Mouse (Mus musculus) intestine, embryonic 16.5 days (tissue): ENCODE measurements around the gene Pkp2. TPM values are rescaled to one million over a fixed set of nuclear protein-coding genes. Genes with fewer than 3 reads are reported as not detected.
A peak's percentile ranks its signal among the peaks of the same experiment; 100 is the strongest.
"Not testable (repeated sequence)": the region's sequence is repeated elsewhere in the genome, so short reads cannot be mapped to it uniquely, and the experiment has no call there.

Experiments used
- ATAC-seq: fragments of 200-750 bp; cut with Nextera tagmentation; 2 replicates; pipeline ENCODE4 v1.8.0; 2017; ENCODE audit warnings: moderate TSS enrichment, moderate library complexity
- H3K27ac ChIP-seq: fragments of 300-500 bp; sonication (generic); 2 replicates; pipeline ENCODE4 v1.5.1; 2014; ENCODE audit warnings: mild to moderate bottlenecking, low read length
- H3K27me3 ChIP-seq: fragments of 300-500 bp; sonication (generic); replicated peaks from 2 replicates; pipeline ENCODE4 v1.6.1; 2014; ENCODE audit warnings: low read length, control low read depth, mixed read lengths; ENCODE audit not compliant: control insufficient read depth, insufficient read depth
- H3K36me3 ChIP-seq: fragments of 300-500 bp; sonication (generic); 2 replicates; pipeline ENCODE4 v1.6.1; 2014; ENCODE audit warnings: low read length, control low read depth; ENCODE audit not compliant: control insufficient read depth, insufficient read depth
- H3K4me1 ChIP-seq: fragments of 300-500 bp; sonication (generic); 2 replicates; pipeline ENCODE4 v1.6.1; 2014; ENCODE audit warnings: low read length, control low read depth, mixed read lengths; ENCODE audit not compliant: control insufficient read depth, insufficient read depth
- H3K4me2 ChIP-seq: fragments of 300-500 bp; sonication (generic); 2 replicates; pipeline ENCODE4 v1.6.1; 2014; ENCODE audit warnings: low read depth, low read length, control low read depth
- H3K4me3 ChIP-seq: fragments of 300-500 bp; sonication (generic); 2 replicates; pipeline ENCODE4 v1.5.1; 2014; ENCODE audit warnings: mild to moderate bottlenecking, low read length
- H3K9ac ChIP-seq: fragments of 300-500 bp; sonication (generic); 2 replicates; pipeline ENCODE4 v1.6.1; 2014; ENCODE audit warnings: low read depth, low read length
- H3K9me3 ChIP-seq: fragments of 300-500 bp; sonication (generic); 2 replicates; pipeline ENCODE4 v1.6.1; 2016; ENCODE audit warnings: low read length, control low read depth; ENCODE audit not compliant: control insufficient read depth
- WGBS: fragments of 180-500 bp; shearing (Covaris S2); extraction: QIAGEN DNeasy Blood & Tissue Kit; methylation state at CpG from one replicate; pipeline ENCODE4 v1.1.7; 2014; 5-methylcytosine and 5-hydroxymethylcytosine counted together
- polyA plus RNA-seq: library from polyadenylated mRNA; unstranded; fragments of >200 nt; fragmentation: Nextera tagmentation; extraction: Ambion mirVana; gene quantifications from 2 replicates; pipeline ENCODE4 v1.2.1, GENCODE M21; 2015

Pkp2 gene
- polyA plus RNA-seq, 1 experiment from 2014 or later, result 26.6 TPM

DNA sequence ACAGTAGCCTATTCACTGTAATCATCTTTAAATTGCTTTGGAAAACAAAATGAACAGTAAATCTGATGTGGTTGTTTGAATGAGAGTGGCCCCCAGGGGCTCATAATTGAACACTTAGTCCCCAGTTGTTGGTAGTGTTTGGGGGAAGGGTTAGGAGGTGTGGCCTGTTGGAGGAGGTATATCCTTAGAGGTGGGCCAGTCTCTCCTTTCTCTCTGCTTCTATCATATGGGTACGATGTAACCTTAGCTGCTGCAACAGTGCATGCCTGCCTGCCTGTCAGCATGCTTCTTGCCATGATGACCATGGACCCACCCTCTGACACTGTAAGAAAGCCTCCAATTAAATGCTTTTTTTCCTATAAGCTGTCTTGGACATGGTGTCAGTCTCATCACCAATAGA lies 9.5 kb downstream of the Pkp2 start:
- H3K36me3 ChIP-seq, result no peaks in the 10 kb centered on the region
- no peak overlapping the region for H3K4me2 ChIP-seq
- no peak overlapping the region for H3K9ac ChIP-seq
- no peaks in the 10 kb centered on the region for H3K27me3 ChIP-seq
- no peaks in the 10 kb centered on the region for H3K9me3 ChIP-seq
- 46% methylated on average over 1 of the region's 1 CpGs for whole genome bisulfite sequencing
- ATAC-seq, result no peak
- H3K27ac ChIP-seq, result no peak overlapping the region
- H3K4me1 ChIP-seq, result peaks cover 15% of the 10 kb centered on the region; the same call in 1 of the 2 replicates
- no peak overlapping the region for H3K4me3 ChIP-seq

DNA sequence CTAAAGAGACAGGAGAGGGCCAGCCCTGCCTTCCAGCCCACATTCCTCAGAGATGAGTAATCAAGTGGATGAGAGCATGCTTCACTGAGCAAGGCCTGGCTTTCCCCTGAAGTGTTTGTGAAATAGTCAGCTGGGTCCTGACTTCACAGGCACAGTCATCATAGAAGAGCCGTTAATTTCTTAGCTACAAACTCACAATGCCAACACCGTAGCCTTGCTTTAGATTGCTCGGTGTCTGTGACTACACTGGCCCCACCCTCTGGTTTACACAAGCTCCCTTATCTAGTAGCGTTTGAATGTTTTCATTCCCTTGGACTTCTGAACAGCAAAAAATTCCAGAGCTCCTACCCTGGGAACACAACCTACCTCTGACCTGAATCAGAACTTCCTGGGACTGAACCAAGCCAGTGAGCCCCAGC lies 11.4 kb downstream of the Pkp2 start:
- Histone ChIP-seq H3K27ac (peak overlapping the region; percentile 71), H3K9ac (no peak overlapping the region), H3K9me3 (no peaks in the 10 kb centered on the region), H3K4me3 (no peak overlapping the region), H3K4me1 (peaks cover 15% of the 10 kb centered on the region; the same call in 1 of the 2 replicates), H3K4me2 (no peak overlapping the region), H3K27me3 (no peaks in the 10 kb centered on the region), H3K36me3 (no peaks in the 10 kb centered on the region)
- peak; percentile 94 for ATAC-seq
- 9% methylated on average over 4 of the region's 4 CpGs for WGBS

DNA sequence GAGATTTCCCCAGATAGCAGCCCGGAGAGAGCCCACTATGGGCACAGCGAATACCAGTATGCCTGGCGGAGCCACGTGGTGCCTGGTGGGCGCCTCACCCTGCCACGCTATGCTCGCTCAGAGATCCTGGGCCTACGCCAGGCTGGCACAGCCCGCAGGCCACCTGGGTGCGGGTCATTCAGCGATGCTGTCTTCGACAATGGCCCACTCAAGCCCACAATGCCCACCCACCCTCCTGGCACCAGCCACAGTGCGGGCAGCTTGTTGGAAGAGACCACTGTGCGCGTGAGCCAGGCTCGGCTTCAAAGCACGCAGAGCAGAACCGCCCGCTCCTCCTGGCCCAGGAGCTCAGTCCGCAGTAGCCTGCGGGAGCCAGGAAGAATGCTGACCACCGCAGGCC lies 12.7 kb downstream of the Pkp2 start:
- Histone ChIP-seq H3K9ac (no peak overlapping the region), H3K4me2 (no peak overlapping the region), H3K27ac (no peak overlapping the region), H3K36me3 (0 out of 2 replicates have a peak, but pooled peaks cover 1% of the 10 kb centered on the region), H3K4me1 (peaks cover 15% of the 10 kb centered on the region; the same call in 1 of the 2 replicates), H3K27me3 (no peaks in the 10 kb centered on the region), H3K9me3 (no peaks in the 10 kb centered on the region), H3K4me3 (no peak overlapping the region)
- WGBS, result 96% methylated on average over 22 of the region's 22 CpGs
- ATAC-seq, result no peak

DNA sequence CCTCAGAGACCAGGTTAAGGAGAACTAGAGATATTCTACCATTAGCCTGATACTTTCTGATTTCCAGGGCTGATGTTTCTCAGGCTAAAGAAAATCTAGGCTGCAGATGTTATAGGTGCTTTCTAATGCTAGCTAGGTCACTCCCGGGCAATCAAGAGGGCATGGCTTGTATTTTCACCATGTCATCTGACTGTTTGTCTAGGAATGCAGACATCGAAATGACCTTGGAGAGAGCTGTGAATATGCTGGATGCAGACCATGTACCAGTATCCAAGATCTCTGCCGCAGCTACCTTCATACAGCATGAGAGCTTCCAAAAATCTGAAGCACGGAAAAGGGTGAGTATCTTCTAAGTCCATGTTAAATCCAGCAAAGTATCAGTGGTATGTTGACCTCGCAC lies 17.3 kb downstream of the Pkp2 start:
- no peak for ATAC-seq
- no peak overlapping the region for H3K9ac ChIP-seq
- H3K27me3 ChIP-seq, result no peaks in the 10 kb centered on the region
- no peaks in the 10 kb centered on the region for H3K9me3 ChIP-seq
- H3K27ac ChIP-seq, result no peak overlapping the region
- H3K4me2 ChIP-seq, result no peak overlapping the region
- H3K4me3 ChIP-seq, result no peak overlapping the region
- 94% methylated on average over 5 of the region's 5 CpGs for WGBS
- no peaks in the 10 kb centered on the region for H3K4me1 ChIP-seq
- peaks cover 7% of the 10 kb centered on the region; the same call in 1 of the 2 replicates for H3K36me3 ChIP-seq

DNA sequence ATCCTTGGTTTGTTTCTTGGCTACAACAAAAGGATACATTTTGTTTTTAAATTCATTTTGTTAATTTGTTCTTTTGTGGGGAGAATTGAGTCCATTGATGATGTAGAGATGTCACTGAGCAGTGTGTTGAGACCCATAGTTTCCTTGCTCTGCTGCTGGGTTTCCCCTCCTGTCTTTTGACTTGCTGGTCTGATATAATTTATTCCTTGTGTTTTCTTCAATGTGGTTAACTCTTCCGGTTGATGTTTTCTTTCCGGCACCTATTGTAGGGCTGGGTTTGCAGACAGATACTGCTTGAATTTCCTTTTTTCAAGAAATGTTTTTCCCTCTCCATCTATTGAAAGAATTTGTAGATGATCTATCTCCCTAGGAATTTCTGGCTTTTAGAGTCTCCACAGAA lies 20.8 kb downstream of the Pkp2 start:
- Histone ChIP-seq H3K9me3 (no peaks in the 10 kb centered on the region), H3K4me1 (no peaks in the 10 kb centered on the region), H3K4me2 (no peak overlapping the region), H3K4me3 (no peak overlapping the region), H3K36me3 (peaks cover 7% of the 10 kb centered on the region; the same call in 1 of the 2 replicates), H3K27ac (no peak overlapping the region), H3K27me3 (no peaks in the 10 kb centered on the region), H3K9ac (no peak overlapping the region)
- no peak for ATAC-seq
- WGBS, result 93% methylated on average over 2 of the region's 2 CpGs

DNA sequence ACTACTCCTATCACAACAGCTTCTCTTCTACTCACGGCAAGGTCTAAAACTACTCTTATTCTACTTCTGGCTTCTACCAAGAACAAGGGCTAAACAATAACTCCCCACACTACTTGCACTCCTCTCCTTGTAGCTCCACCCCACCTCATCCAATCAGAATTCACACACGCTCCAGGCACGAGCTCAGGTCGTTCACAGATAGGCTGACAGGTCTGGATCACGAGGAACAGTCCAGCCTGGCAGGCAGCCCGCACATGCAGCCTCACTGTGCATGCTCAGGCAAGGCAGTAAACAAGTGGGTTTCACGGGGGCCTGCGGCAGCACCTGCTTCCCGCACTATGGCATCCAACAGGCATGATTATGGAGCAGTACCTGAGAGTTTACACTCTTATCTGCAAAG lies 23.6 kb downstream of the Pkp2 start:
- not testable (repeated sequence) for H3K36me3 ChIP-seq, H3K27me3 ChIP-seq, H3K27ac ChIP-seq, H3K9ac ChIP-seq, H3K9me3 ChIP-seq, ATAC-seq, H3K4me1 ChIP-seq, H3K4me2 ChIP-seq, H3K4me3 ChIP-seq
- 91% methylated on average over 9 of the region's 9 CpGs for WGBS

DNA sequence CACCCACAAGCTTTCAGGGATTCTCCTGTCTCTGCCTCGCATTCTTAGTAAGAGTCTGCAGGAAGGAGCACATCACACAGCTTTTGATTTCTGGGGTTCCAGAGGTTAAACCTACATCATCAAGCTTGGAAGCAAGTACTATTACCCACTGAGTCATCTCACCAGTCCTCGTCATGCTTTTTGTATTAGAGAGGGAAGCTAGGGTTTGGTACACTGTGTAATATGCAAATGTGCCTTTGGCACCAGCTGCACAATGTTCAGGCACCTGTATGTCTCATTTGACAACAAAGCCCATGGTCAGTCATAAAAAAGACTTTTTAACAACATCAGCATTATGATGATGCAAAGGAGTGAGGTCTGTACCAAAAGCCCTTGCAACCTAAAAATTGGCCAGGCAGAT lies 25.2 kb downstream of the Pkp2 start:
- no peak overlapping the region for H3K4me3 ChIP-seq
- H3K36me3 ChIP-seq, result no peaks in the 10 kb centered on the region; the same call in 1 of the 2 replicates
- H3K9ac ChIP-seq, result no peak overlapping the region
- H3K4me1 ChIP-seq, result no peaks in the 10 kb centered on the region
- H3K4me2 ChIP-seq, result no peak overlapping the region
- no peaks in the 10 kb centered on the region for H3K27me3 ChIP-seq
- 92% methylated on average over 2 of the region's 2 CpGs for WGBS
- H3K27ac ChIP-seq, result no peak overlapping the region
- ATAC-seq, result no peak
- H3K9me3 ChIP-seq, result no peaks in the 10 kb centered on the region

DNA sequence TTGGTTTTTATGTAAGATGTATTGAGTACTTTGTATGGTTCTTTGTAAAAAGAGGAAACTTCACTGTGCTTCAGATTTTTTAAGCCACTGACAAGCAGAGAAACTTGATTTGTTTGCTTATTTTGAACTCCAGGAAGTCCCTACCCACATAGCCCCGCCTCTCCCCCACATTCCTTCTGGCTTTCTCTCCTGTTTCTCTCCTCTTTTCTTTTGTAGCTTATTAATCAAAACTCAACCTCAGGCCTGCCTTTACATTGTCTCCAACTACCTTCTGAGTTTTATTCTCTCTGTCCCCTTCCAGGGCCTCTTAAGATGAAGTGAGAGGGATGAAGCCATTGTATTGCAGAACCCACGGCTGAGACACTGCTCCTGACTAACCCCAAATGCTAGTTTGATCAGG lies 31.6 kb downstream of the Pkp2 start:
- no peaks in the 10 kb centered on the region for H3K4me1 ChIP-seq
- H3K27ac ChIP-seq, result no peak overlapping the region
- no peak overlapping the region for H3K4me2 ChIP-seq
- no peak overlapping the region for H3K9ac ChIP-seq
- WGBS, result 40% methylated on average over 2 of the region's 2 CpGs
- H3K36me3 ChIP-seq, result no peaks in the 10 kb centered on the region
- no peaks in the 10 kb centered on the region for H3K27me3 ChIP-seq
- H3K9me3 ChIP-seq, result no peaks in the 10 kb centered on the region
- H3K4me3 ChIP-seq, result no peak overlapping the region
- ATAC-seq, result no peak

DNA sequence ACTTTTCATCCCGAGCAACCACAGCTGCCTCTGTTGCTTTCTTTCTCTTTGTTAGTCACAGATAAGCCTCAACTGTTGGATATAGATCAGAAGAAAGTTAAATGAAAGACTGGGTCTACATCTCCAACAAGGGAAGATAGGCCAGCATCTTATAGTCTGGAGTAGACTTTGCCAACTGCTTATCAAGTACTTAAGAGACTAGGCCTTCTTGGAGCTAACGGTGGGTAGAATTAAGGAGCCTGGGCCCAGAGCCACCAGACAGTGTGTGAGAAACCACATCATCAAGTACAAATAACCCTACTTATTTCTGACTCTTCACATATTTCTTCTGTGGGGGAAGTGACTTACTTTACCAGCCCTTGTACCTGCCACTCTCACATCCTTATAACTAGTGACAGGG lies 37.4 kb downstream of the Pkp2 start:
- Histone ChIP-seq H3K27me3 (no peaks in the 10 kb centered on the region), H3K4me2 (no peak overlapping the region), H3K9ac (no peak overlapping the region), H3K27ac (no peak overlapping the region), H3K9me3 (no peaks in the 10 kb centered on the region), H3K4me3 (no peak overlapping the region), H3K36me3 (peaks cover 2% of the 10 kb centered on the region; the same call in 1 of the 2 replicates), H3K4me1 (no peaks in the 10 kb centered on the region)
- no peak for ATAC-seq
- WGBS, result 47% methylated on average over 2 of the region's 2 CpGs
